Mouse (Mus musculus): Measurements from ENCODE around the gene Rab3gap1.

DNA sequence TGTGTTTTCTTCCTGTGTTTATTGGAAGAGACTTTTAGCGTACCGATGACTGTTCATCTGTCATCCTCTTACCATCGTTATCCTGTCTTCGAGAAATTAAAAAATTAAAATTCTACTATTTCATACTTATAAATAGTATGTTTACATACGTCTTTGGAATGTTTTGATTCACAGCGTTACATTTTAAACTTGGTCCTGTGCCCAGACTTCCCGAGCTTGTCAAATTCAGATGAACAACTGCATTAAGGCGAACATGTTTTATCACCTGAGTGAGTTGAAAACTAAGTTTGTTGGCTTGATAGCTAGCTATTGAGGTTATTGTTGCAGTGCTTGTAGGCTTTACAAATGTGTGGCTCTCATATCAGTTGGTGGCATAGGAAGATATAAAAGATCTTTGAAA, 703 bp downstream of the Rab3gap1 start:
- no peak for TF ChIP-seq POLR2A (IDR thresholded peaks at IDR 0.05; ENCODE audit: borderline replicate concordance, low read depth, low read length)
- TF ChIP-seq CTCF (IDR thresholded peaks at IDR 0.05; ENCODE audit: low read depth, low read length): no peak

Data from bone marrow macrophage, adult 2 months (primary cell).